Mouse (Mus musculus) natural killer cell, adult 2 months (primary cell): ENCODE data around the gene Amh.
A peak's percentile ranks its signal among the peaks of the same experiment; 100 is the strongest.
"Not testable (repeated sequence)": the region's sequence is repeated elsewhere in the genome, so short reads cannot be mapped to it uniquely, and the experiment has no call there.

ENCODE experiments used
- DNase-seq, 2 experiments: peaks; one replicate each; pipeline ENCODE4 v3.0.0; 2022; ENCODE audit warnings: low spot score in 2 of 2

The Amh gene

GRCm38 (mm10) chr10:80827870-80828420, 22.9 kb downstream of the Amh start:
- DNase-seq: no peak

- not testable (repeated sequence) for DNase-seq
Observed at GRCm38 (mm10) chr10:80828587-80828986, 23.5 kb downstream of the Amh start.

GRCm38 (mm10) chr10:80829359-80830278, 24.6 kb downstream of the Amh start:
- DNase-seq: no peak

GRCm38 (mm10) chr10:80831136-80831535, 26.1 kb downstream of the Amh start:
- DNase-seq: peak in 1 of 2 experiments; percentile 40

GRCm38 (mm10) chr10:80832818-80833217, 27.8 kb downstream of the Amh start:
- DNase-seq: no peak

GRCm38 (mm10) chr10:80835617-80836016, 30.6 kb downstream of the Amh start:
- DNase-seq: no peak

- DNase-seq: no peak
Observed at GRCm38 (mm10) chr10:80836949-80837379, 31.9 kb downstream of the Amh start.

GRCm38 (mm10) chr10:80837827-80838226, 32.8 kb downstream of the Amh start:
- no peak for DNase-seq

- no peak for DNase-seq
Observed at GRCm38 (mm10) chr10:80838346-80838912, 33.4 kb downstream of the Amh start.

GRCm38 (mm10) chr10:80839848-80840247, 34.8 kb downstream of the Amh start:
- DNase-seq: no peak

- no peak for DNase-seq
Observed at GRCm38 (mm10) chr10:80841685-80842084, 36.6 kb downstream of the Amh start.

- no peak for DNase-seq
Observed at GRCm38 (mm10) chr10:80842334-80842733, 37.3 kb downstream of the Amh start.

GRCm38 (mm10) chr10:80843087-80843930, 38.3 kb downstream of the Amh start:
- DNase-seq: no peak

GRCm38 (mm10) chr10:80843931-80844547, 39.0 kb downstream of the Amh start, which contains the start of gene Lingo3:
Gene Lingo3 (minus strand): TSS chr10:80844039.
- no peak for DNase-seq

GRCm38 (mm10) chr10:80845055-80845693, 40.1 kb downstream of the Amh start:
- DNase-seq: no peak

GRCm38 (mm10) chr10:80845732-80846131, 40.7 kb downstream of the Amh start:
- DNase-seq: no peak

GRCm38 (mm10) chr10:80848571-80848970, 43.5 kb downstream of the Amh start:
- DNase-seq: peak; percentile 71 to 78

GRCm38 (mm10) chr10:80854913-80855748, 50.1 kb downstream of the Amh start, which contains the start of the genes Lsm7 and Sppl2b:
Gene Lsm7 (minus strand): TSS chr10:80855209.
Gene Sppl2b (plus strand): TSS chr10:80855275.
- peak; percentile 97 to 98 for DNase-seq

- no peak for DNase-seq
Observed at GRCm38 (mm10) chr10:80855749-80856073, 50.7 kb downstream of the Amh start.

- DNase-seq: peak; percentile 26 to 41
Observed at GRCm38 (mm10) chr10:80856267-80856666, 51.2 kb downstream of the Amh start.
